Mouse (Mus musculus) kidney, postnatal 14 days (tissue): ENCODE data around the gene Stxbp6.
"Not testable (repeated sequence)": the region's sequence is repeated elsewhere in the genome, so short reads cannot be mapped to it uniquely, and the experiment has no call there.

ENCODE experiments used
- DNase-seq: peaks from one replicate; pipeline ENCODE4 v3.0.0; 2022; ENCODE audit warnings: mixed read lengths

The Stxbp6 gene

DNA sequence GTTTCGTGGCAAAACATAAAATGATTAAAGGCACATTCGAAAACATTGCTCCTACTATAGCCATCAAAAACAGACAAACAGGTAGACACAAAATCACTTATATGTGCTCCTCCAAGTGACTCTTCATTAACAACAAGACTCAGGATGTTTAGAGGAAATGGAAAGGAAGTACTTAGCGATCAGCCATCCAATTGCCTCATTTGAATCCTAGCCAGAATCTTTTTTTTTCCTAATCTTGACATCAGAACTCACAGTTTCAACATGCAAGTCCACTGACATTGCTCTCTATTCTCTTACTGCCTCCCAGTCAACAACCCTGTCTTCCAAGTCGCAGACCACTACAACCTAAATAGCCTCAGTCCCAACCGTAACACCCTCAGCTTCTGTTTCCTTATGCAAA lies 21.2 kb downstream of the Stxbp6 start:
- DNase-seq: no peak

DNA sequence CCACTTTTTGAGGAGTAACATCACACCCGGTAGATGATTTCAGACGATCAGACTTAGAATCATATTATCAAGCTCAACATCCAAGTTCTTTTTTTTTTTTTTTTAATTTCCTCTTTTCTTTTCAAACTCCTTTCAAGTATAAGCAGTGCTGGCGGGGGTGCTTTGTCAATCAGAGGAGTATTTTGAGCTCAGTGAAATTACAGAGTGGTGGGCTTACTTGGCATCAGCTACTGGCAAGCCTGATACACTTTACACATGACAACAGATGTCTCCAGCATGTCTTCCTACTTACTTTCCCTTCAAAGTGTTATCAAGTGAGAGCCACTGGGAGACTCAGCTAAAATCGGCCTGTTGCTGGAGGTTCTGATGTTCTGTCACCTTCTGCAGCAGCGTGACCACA lies 21.6 kb downstream of the Stxbp6 start:
- no peak for DNase-seq

DNA sequence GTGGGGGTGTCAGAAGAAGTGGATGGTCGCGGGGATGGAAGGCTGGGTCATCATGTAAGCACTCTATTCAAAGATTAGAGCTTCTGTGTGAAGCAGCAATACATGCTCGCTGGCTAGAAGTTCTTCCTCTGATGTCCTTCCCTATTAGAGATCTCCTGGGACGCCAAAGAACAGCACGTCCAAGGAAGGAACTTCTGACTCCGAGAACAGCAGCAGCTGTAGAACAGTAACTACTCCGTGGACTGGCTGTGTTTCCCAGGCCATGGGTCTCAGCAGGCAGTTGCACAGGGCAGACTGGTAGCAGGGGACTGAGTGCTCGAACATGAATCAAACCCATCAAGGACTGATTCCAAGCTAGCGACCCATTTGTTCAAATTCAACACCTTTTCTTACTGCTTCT lies 24.6 kb downstream of the Stxbp6 start:
- no peak for DNase-seq

DNA sequence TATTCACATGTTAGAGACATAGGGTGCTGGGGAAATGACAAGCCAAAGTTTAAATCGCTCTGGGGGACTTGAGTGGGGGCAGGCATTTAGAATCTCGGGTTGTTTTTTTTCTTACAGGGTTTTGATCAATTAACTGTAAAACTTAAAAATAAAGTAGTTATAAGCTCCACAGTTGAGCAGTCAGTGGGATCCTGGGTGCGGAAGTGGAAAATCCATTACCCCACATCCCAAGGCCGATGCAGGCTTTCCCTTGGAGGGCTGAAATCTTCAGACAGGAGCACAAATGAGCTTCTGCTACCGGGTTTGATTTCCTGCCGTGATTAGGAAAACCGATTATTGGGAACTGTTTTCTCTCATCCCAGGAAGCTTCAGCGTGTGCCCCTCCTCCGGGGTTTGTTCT lies 26.8 kb downstream of the Stxbp6 start:
- not testable (repeated sequence) for DNase-seq

DNA sequence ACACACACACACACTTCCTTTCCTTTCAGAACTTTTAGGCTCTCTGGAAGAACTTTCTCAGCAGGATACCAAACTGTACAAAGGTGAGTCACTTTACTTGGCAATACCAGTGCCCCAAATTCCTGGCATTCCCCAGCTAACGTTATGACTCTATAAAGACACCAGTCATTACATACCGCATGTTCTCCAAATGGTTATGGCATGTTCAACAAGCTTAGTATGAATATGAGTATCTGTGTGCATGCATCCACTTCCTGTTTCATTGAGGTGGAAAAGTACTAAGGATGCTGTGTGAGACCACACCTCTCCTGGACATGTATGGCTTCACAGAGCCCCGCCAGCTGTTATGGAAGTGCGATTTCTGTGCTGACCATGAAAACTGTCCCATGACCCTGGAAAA lies 27.3 kb downstream of the Stxbp6 start:
- DNase-seq: peak; percentile 33

DNA sequence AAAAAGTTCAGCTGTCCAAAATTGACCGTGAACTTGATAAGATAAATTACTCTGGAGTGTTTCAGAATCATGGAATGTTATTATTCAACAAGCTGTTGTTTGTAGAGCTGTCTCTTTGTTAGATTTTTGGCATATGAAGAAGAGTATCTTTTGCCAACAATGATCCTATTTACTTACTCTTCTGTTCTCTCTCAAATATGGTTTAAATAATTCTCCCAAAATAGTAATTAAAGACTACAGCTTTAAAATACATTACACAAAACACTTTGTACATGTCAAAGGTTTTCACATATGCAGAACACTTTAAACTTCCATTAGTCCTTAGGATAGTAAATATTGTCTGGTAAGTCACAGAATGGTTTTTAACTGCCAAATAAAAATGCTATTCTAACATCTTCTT lies 29.9 kb downstream of the Stxbp6 start:
- no peak for DNase-seq

- no peak for DNase-seq
Measured at GRCm38 (mm10) chr12:45042591-45043091, 31.9 kb downstream of the Stxbp6 start.

GRCm38 (mm10) chr12:45037496-45037895 lies 37.0 kb downstream of the Stxbp6 start:
- DNase-seq: peak; percentile 49

DNA sequence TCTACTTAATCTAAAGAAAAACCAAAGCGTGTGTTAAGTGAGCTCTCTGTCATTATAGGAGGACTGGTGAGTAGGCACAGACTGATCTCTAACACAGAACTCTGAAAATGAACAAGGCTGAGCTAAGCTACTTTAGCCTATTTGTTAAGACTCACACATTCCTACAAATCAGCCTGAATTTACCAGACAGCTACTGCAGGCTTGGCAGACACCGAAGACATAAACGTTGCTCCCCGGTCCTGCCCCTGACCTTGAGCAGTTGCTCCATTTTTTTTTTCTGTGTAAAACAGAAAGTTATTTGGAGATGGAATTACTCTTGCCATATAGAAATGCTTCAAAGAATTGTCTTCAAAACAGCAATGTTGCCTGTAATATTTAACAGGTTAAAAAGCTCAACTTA lies 37.4 kb downstream of the Stxbp6 start:
- DNase-seq: peak; percentile 33

DNA sequence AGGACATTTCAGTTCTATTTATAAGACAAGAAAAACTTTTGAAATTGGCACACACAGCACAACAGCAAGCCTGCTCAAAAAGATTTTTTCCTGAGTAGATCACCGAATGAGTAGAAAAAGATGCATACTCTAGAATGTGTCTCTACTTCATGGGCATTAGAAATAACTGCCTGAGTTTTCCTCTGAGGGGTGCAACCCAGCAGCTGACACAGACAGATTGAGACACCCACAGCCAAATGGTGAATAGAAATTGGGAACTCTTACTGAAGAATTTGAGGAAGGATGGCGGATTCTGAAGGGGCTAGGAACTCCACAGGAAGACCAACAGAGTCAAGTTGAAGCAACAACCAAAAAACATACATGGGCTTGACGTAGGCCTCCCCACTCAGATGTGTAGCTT lies 43.8 kb downstream of the Stxbp6 start:
- DNase-seq: no peak

DNA sequence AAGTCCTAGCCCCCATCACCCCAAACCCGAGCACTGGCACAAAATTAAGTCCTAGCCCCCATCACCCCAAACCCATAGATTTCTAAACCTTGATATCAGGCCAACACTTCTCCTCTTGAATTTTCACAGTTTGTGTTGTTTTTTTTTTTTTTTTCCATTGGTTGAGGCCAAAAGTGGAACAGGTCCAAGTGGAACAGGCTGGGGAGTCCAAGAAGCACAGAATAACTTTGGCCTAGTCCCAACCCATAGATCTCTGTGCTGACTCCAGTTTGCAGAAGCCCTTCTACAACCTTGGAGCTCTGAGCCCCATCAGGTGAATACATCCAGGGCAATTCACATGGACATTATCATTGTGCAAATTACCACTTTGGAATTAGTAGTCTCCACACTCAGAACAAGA lies 48.2 kb downstream of the Stxbp6 start:
- peak; percentile 31 for DNase-seq

- DNase-seq: no peak
Measured at GRCm38 (mm10) chr12:45020018-45020417, 54.5 kb downstream of the Stxbp6 start.

- DNase-seq: no peak
Measured at GRCm38 (mm10) chr12:45019059-45019822, 55.3 kb downstream of the Stxbp6 start.

DNA sequence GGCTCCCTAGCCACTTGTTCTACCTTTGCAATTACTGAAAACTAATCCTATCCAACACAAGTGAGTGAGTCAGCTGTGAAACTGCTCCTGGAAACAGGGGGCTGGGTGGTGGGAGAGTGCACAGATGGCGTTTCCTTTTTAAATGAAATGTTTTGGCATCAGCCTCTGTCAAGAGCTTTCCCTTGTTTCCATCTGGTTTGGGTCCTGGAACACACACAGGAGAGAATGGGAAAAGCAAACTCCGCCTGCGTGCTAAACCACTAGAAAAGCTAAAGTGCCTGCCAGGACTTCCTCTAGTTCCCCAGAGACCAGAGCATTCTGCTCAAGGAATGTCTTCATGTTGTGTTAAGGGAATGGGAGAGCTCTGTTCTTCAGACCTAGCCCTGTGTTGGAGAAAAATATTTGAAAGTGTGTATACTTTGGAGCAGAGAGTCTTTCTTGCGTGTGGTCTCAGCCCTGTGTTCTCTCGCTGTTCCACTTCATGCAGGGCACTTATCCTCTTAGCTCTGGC lies 61.2 kb downstream of the Stxbp6 start:
- peak; percentile 30 for DNase-seq

DNA sequence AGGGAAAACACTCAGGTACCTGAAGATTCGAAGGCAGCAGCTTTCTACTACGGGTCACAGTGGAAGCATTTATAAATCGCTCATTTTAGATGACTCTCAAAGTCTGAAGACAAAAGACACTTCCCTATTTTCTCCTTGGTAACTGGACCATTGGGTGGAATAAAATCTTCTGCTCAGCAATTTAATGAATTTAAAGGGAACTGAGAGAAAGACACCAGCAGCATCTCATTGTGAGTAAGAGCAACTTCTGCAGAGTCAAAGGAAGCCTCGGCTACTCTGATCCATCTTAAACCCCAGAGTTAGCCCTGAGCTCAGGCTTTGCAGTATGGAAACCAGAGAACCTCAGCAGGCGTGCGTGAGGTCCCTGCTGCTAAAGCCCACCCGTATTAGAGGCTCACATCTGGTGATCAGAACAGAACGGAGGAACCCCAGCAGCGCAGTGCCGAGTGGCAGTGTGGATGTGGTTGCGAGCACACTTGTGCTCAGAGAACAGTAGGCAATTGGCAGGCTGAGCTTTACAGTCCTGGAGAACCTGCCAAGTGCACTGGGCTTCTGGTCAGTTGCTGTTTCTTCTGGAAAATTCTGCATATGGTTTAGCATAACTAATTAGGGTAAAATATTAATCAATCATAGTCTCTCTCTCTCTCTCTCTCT lies 62.9 kb downstream of the Stxbp6 start:
- peak; percentile 45 for DNase-seq

DNA sequence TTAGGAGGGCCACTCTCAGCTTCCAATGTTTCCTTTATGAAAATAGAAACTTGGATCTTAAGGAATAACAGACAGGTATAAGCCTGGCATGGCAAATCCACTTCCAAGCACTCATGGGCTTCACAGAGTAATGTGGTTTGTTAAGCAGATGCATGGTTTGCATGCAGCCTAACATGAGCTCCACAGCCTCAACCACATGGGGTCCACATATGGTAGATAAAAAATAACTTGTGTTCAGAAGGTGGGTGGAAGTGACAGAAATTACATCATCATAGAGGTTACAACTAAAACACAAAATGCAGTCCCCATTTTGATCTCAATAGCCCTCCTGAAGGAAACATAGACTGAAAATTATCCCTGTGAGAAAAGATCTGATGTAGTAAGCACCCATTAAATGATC lies 63.5 kb downstream of the Stxbp6 start:
- DNase-seq: no peak

- DNase-seq: no peak
Measured at GRCm38 (mm10) chr12:45009984-45010611, 64.4 kb downstream of the Stxbp6 start.

GRCm38 (mm10) chr12:45006569-45006968 lies 67.9 kb downstream of the Stxbp6 start:
- DNase-seq: no peak

GRCm38 (mm10) chr12:45006049-45006448 lies 68.5 kb downstream of the Stxbp6 start:
- no peak for DNase-seq

- no peak for DNase-seq
Measured at GRCm38 (mm10) chr12:45001996-45002395, 72.5 kb downstream of the Stxbp6 start.

- DNase-seq: no peak
Measured at GRCm38 (mm10) chr12:44997422-44997821, 77.1 kb downstream of the Stxbp6 start.

- no peak for DNase-seq
Measured at GRCm38 (mm10) chr12:44996897-44997296, 77.6 kb downstream of the Stxbp6 start.

- DNase-seq: no peak
Measured at GRCm38 (mm10) chr12:44996274-44996673, 78.2 kb downstream of the Stxbp6 start.

GRCm38 (mm10) chr12:44993391-44993790 lies 81.1 kb downstream of the Stxbp6 start:
- no peak for DNase-seq
